Mouse (Mus musculus) embryonic facial prominence, embryonic 11.5 days (tissue): ENCODE data around the gene Tmem132e. TPM values are rescaled to one million over a fixed set of nuclear protein-coding genes. Genes with fewer than 3 reads are reported as not detected.

ENCODE experiments used
- ATAC-seq: fragments of 200-750 bp; cut with Nextera tagmentation; replicated peaks from 2 replicates; pipeline ENCODE4 v1.8.0; 2017; ENCODE audit warnings: low read depth; ENCODE audit not compliant: insufficient number of reproducible peaks, low FRiP score, low TSS enrichment
- DNase-seq: peaks from one replicate; pipeline ENCODE4 v3.0.0-alpha.2; 2015; ENCODE audit warnings: low spot score
- H3K27ac ChIP-seq: fragments of 300-500 bp; sonication (generic); replicated peaks from 2 replicates; pipeline ENCODE4 v1.5.1; 2014; ENCODE audit warnings: mild to moderate bottlenecking, low read depth, low read length, control low read depth
- H3K27me3 ChIP-seq: fragments of 300-500 bp; sonication (generic); 2 replicates; pipeline ENCODE4 v1.6.1; 2014; ENCODE audit warnings: mild to moderate bottlenecking, low read length, moderate library complexity, mixed read lengths; ENCODE audit not compliant: control insufficient read depth, insufficient read depth
- H3K36me3 ChIP-seq: fragments of 300-500 bp; sonication (generic); replicated peaks from 2 replicates; pipeline ENCODE4 v1.6.1; 2014; ENCODE audit warnings: low read depth, mild to moderate bottlenecking, low read length, moderate library complexity, mixed read lengths; ENCODE audit not compliant: control insufficient read depth, insufficient read depth
- H3K4me1 ChIP-seq: fragments of 300-500 bp; sonication (generic); 2 replicates; pipeline ENCODE4 v1.6.1; 2014; ENCODE audit warnings: low read length, mixed read lengths; ENCODE audit not compliant: control insufficient read depth, insufficient read depth
- H3K4me2 ChIP-seq: fragments of 300-500 bp; sonication (generic); 2 replicates; pipeline ENCODE4 v1.6.1; 2014; ENCODE audit warnings: low read depth, mild to moderate bottlenecking, control low read depth, low read length, moderate library complexity
- H3K4me3 ChIP-seq: fragments of 300-500 bp; sonication (generic); 2 replicates; pipeline ENCODE4 v1.5.1; 2014; ENCODE audit warnings: low read depth, low read length, control low read depth
- H3K9ac ChIP-seq: fragments of 300-500 bp; sonication (generic); replicated peaks from 2 replicates; pipeline ENCODE4 v1.6.1; 2014; ENCODE audit warnings: mild to moderate bottlenecking, control low read depth, low read length
- H3K9me3 ChIP-seq: fragments of 300-500 bp; sonication (generic); replicated peaks from 2 replicates; pipeline ENCODE4 v1.6.1; 2016; ENCODE audit warnings: mild to moderate bottlenecking, low read length, inconsistent platforms, mixed read lengths; ENCODE audit not compliant: control insufficient read depth
- WGBS: fragments of 180-500 bp; shearing (Covaris S2); extraction: QIAGEN DNeasy Blood & Tissue Kit; methylation state at CpG from one replicate; pipeline ENCODE4 v1.1.7; 2014; 5-methylcytosine and 5-hydroxymethylcytosine counted together
- polyA plus RNA-seq: library from polyadenylated mRNA; unstranded; fragments of >200 nt; fragmentation: Nextera tagmentation; extraction: Ambion mirVana; gene quantifications from 2 replicates; pipeline ENCODE4 v1.2.1, GENCODE M21; 2014

The Tmem132e gene
- polyA plus RNA-seq, 1 experiment from 2014 or later = 0.97 TPM

GRCm38 (mm10) chr11:82477412-82477811, 88.7 kb downstream of the Tmem132e start:
- Histone ChIP-seq H3K36me3 (no peaks in the 10 kb centered on the region), H3K4me2 (no peak overlapping the region), H3K27me3 (no peaks in the 10 kb centered on the region), H3K9me3 (no peaks in the 10 kb centered on the region), H3K4me3 (no peak overlapping the region), H3K4me1 (no peaks in the 10 kb centered on the region), H3K27ac (no peak overlapping the region), H3K9ac (no peak overlapping the region)
- ATAC-seq (no peak), DNase-seq (no peak)
- WGBS = 83% methylated on average over 3 of the region's 3 CpGs

- Histone ChIP-seq H3K4me2 (no peak overlapping the region), H3K27me3 (no peaks in the 10 kb centered on the region), H3K36me3 (no peaks in the 10 kb centered on the region), H3K9ac (no peak overlapping the region), H3K4me3 (no peak overlapping the region), H3K9me3 (no peaks in the 10 kb centered on the region), H3K27ac (no peak overlapping the region), H3K4me1 (no peaks in the 10 kb centered on the region)
- no peak for ATAC-seq
- WGBS = 80% methylated on average over 3 of the region's 3 CpGs
- no peak for DNase-seq
These were observed 92.2 kb downstream of the Tmem132e start for GRCm38 (mm10) chr11:82480941-82481340.

- ATAC-seq = no peak
- H3K27ac ChIP-seq = no peak overlapping the region; the same call in 1 of the 2 replicates
- H3K9ac ChIP-seq = no peak overlapping the region
These were observed 98.8 kb downstream of the Tmem132e start for GRCm38 (mm10) chr11:82487359-82488086.

GRCm38 (mm10) chr11:82490896-82491295, 102.2 kb downstream of the Tmem132e start:
- H3K27me3 ChIP-seq = no peaks in the 10 kb centered on the region
- ATAC-seq = no peak
- H3K9ac ChIP-seq = no peak overlapping the region
- no peak overlapping the region for H3K27ac ChIP-seq
- H3K9me3 ChIP-seq = no peaks in the 10 kb centered on the region
- DNase-seq = no peak
- no peaks in the 10 kb centered on the region for H3K4me1 ChIP-seq
- no peak overlapping the region for H3K4me3 ChIP-seq
- no peak overlapping the region for H3K4me2 ChIP-seq
- 83% methylated on average over 3 of the region's 3 CpGs for WGBS
- no peaks in the 10 kb centered on the region for H3K36me3 ChIP-seq

More at GRCm38 (mm10) chr11:82487359-82488086, 98.8 kb downstream of the Tmem132e start:
- no peaks in the 10 kb centered on the region for H3K27me3 ChIP-seq
- no peaks in the 10 kb centered on the region for H3K9me3 ChIP-seq
- 49% methylated on average over 8 of the region's 8 CpGs for WGBS
- peak; percentile 62 for DNase-seq
- no peak overlapping the region for H3K4me3 ChIP-seq
- H3K4me1 ChIP-seq = no peaks in the 10 kb centered on the region
- H3K4me2 ChIP-seq = no peak overlapping the region
- no peaks in the 10 kb centered on the region for H3K36me3 ChIP-seq

Other genes with a start within 250 kb of the Tmem132e start
- not detected in 2 replicates for gene Ccl1, start 83.2 kb upstream of the Tmem132e start, polyA plus RNA-seq